Mouse (Mus musculus): ENCODE measurements around the gene Znhit6. TPM values are rescaled to one million over a fixed set of nuclear protein-coding genes. Genes with fewer than 3 reads are reported as not detected.

Gene Znhit6
- total RNA-seq, 2 experiments from 2014 or later = 14.9 to 17.2 TPM

- no peak for DNase-seq (ENCODE audit: extremely low spot score in 1 of 2, low spot score in 1 of 2)
These were observed 26.6 kb downstream of the Znhit6 start for GRCm38 (mm10) chr3:145602410-145603206.

- no peak for DNase-seq (ENCODE audit: extremely low spot score in 1 of 2, low spot score in 1 of 2)
These were observed 29.6 kb downstream of the Znhit6 start for GRCm38 (mm10) chr3:145605437-145606123.

- no peak for DNase-seq (ENCODE audit: extremely low spot score in 1 of 2, low spot score in 1 of 2)
These were observed 32.3 kb downstream of the Znhit6 start for GRCm38 (mm10) chr3:145608320-145608719.

GRCm38 (mm10) chr3:145612662-145613061, 36.7 kb downstream of the Znhit6 start:
- no peak for DNase-seq (ENCODE audit: extremely low spot score in 1 of 2, low spot score in 1 of 2)

- no peak for DNase-seq (ENCODE audit: extremely low spot score in 1 of 2, low spot score in 1 of 2)
These were observed 37.2 kb downstream of the Znhit6 start for GRCm38 (mm10) chr3:145613234-145613633.

GRCm38 (mm10) chr3:145614362-145615115, 38.5 kb downstream of the Znhit6 start:
- DNase-seq (ENCODE audit: extremely low spot score in 1 of 2, low spot score in 1 of 2) = no peak

GRCm38 (mm10) chr3:145618299-145618698, 42.3 kb downstream of the Znhit6 start:
- no peak for DNase-seq (ENCODE audit: extremely low spot score in 1 of 2, low spot score in 1 of 2)

GRCm38 (mm10) chr3:145619621-145620365, 43.8 kb downstream of the Znhit6 start:
- no peak for DNase-seq (ENCODE audit: extremely low spot score in 1 of 2, low spot score in 1 of 2)

- no peak for DNase-seq (ENCODE audit: extremely low spot score in 1 of 2, low spot score in 1 of 2)
These were observed 45.2 kb downstream of the Znhit6 start for GRCm38 (mm10) chr3:145621209-145621608.

- DNase-seq (ENCODE audit: extremely low spot score in 1 of 2, low spot score in 1 of 2) = no peak
These were observed 47.0 kb downstream of the Znhit6 start for GRCm38 (mm10) chr3:145623047-145623446.

- no peak for DNase-seq (ENCODE audit: extremely low spot score in 1 of 2, low spot score in 1 of 2)
These were observed 48.8 kb downstream of the Znhit6 start for GRCm38 (mm10) chr3:145624786-145625185.

GRCm38 (mm10) chr3:145625546-145625945, 49.5 kb downstream of the Znhit6 start:
- DNase-seq (ENCODE audit: extremely low spot score in 1 of 2, low spot score in 1 of 2) = no peak

- DNase-seq (ENCODE audit: extremely low spot score in 1 of 2, low spot score in 1 of 2) = no peak
These were observed 50.1 kb downstream of the Znhit6 start for GRCm38 (mm10) chr3:145626063-145626462.

- no peak for DNase-seq (ENCODE audit: extremely low spot score in 1 of 2, low spot score in 1 of 2)
These were observed 51.8 kb downstream of the Znhit6 start for GRCm38 (mm10) chr3:145627830-145628229.

GRCm38 (mm10) chr3:145628643-145629042, 52.6 kb downstream of the Znhit6 start:
- no peak for DNase-seq (ENCODE audit: extremely low spot score in 1 of 2, low spot score in 1 of 2)

GRCm38 (mm10) chr3:145632888-145633287, 56.9 kb downstream of the Znhit6 start:
- DNase-seq (ENCODE audit: extremely low spot score in 1 of 2, low spot score in 1 of 2) = no peak

- no peak for DNase-seq (ENCODE audit: extremely low spot score in 1 of 2, low spot score in 1 of 2)
These were observed 58.2 kb downstream of the Znhit6 start for GRCm38 (mm10) chr3:145634002-145634710.

- no peak for DNase-seq (ENCODE audit: extremely low spot score in 1 of 2, low spot score in 1 of 2)
These were observed 64.2 kb downstream of the Znhit6 start for GRCm38 (mm10) chr3:145640170-145640569.

GRCm38 (mm10) chr3:145640583-145640982, 64.6 kb downstream of the Znhit6 start:
- DNase-seq (ENCODE audit: extremely low spot score in 1 of 2, low spot score in 1 of 2) = no peak
